In the genomic region with DNA sequence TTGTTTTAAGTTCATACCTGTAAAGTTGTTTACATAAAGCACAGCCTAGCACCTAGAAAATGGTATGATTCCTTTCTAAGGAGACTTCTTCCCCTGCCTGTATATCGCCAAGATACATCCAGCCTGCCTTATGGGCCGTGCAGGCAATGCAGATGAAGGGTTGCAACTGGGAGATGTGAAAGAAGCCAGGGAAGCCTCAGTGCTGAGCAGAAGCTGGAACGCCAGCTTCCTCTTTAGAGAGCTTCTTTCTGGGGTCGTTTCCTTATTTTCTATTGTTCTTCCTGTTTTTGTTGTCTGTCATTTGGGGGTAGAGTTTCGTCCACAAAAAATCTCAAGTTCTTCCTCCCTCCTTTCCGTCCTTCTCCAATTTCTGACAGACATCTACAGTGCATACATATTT, we compare ENCODE assay signal across 23 mouse cellular contexts. TPM values are rescaled to one million over a fixed set of nuclear protein-coding genes. Genes with fewer than 3 reads are reported as not detected.
DNase-seq lines count a peak whose midpoint lies in the region; ATAC-seq and TF ChIP-seq lines count a peak whose summit lies in the region.
"Had no signal": no experiment of that assay in that cellular context is flagged by ENCODE, and none has a peak within 500 bp of the region (broad histone marks: within the 10 kb centered on the region; RNA-seq: fewer than 3 reads in every experiment).

No protein-coding gene starts in this region.

- no peak for TF ChIP-seq CTCF in heart, adult 2 months (IDR thresholded peaks at IDR 0.05)
- no peak for TF ChIP-seq CTCF in spleen, adult 2 months (IDR thresholded peaks at IDR 0.05; ENCODE audit: extremely low read depth, insufficient read depth, insufficient read length, insufficient replicate concordance)

- no peaks in the 10 kb centered on the region for H3K27me3 ChIP-seq in heart, adult 2 months (ENCODE audit: control insufficient read depth, insufficient read depth, low read length)
- H3K27me3 ChIP-seq in spleen, adult 2 months (ENCODE audit: control insufficient read depth, insufficient read depth, low read length): no peaks in the 10 kb centered on the region
- no peaks in the 10 kb centered on the region for H3K27me3 ChIP-seq in midbrain, embryonic 11.5 days (ENCODE audit: control insufficient read depth, insufficient read depth, low read length)
- H3K27me3 ChIP-seq: forebrain, embryonic 12.5 days; heart, embryonic 15.5 days; megakaryocyte, embryonic 14.5 days; midbrain, embryonic 15.5 days had no signal

- intact Hi-C loops in heart, adult 2 months (cut with DNase I): loop anchor here (10.0 kb wide), 1 partner anchor 545 kb away; no protein-coding TSS in a partner anchor
- intact Hi-C loops in gastrocnemius, postnatal 36 days (cut with DNase I): no loop called here

- 0 out of 2 replicates have a peak, but pooled peaks cover 1% of the 10 kb centered on the region for H3K79me2 ChIP-seq in heart, adult 2 months (replicated peaks; ENCODE audit: control insufficient read depth, insufficient read depth, low read length)
- H3K79me2 ChIP-seq in macrophage (ENCODE audit: inconsistent target): peaks cover 30% of the 10 kb centered on the region

- H3K36me3 ChIP-seq in heart, adult 2 months (ENCODE audit: control insufficient read depth, insufficient read depth, low read length): peaks cover 2% of the 10 kb centered on the region; the same call in 1 of the 2 replicates
- H3K36me3 ChIP-seq in spleen, adult 2 months (ENCODE audit: control insufficient read depth, insufficient read depth, low read length): peaks cover 2% of the 10 kb centered on the region; the same call in 1 of the 2 replicates
- peaks cover 4% of the 10 kb centered on the region; the same call in 1 of the 2 replicates for H3K36me3 ChIP-seq in macrophage (ENCODE audit: inconsistent target)
- H3K36me3 ChIP-seq in midbrain, embryonic 11.5 days (ENCODE audit: control insufficient read depth, insufficient read depth, low read length): no peaks in the 10 kb centered on the region
- H3K36me3 ChIP-seq: forebrain, embryonic 12.5 days; heart, embryonic 15.5 days; midbrain, embryonic 15.5 days had no signal

- no peak for TF ChIP-seq POLR2A in heart, adult 2 months (IDR thresholded peaks at IDR 0.05; ENCODE audit: insufficient read depth, low read depth, low read length)
- no peak for TF ChIP-seq POLR2A in spleen, adult 2 months (IDR thresholded peaks at IDR 0.05; ENCODE audit: low read depth, low read length)

- WGBS in heart, adult 2 months: 51% methylated on average over 6 of the region's 6 CpGs
- 27% methylated on average over 6 of the region's 6 CpGs for WGBS in spleen, adult 2 months
- 5% methylated on average over 5 of the region's 6 CpGs for WGBS in macrophage (ENCODE audit: missing documents)
- 76% methylated on average over 6 of the region's 6 CpGs for WGBS in midbrain, embryonic 11.5 days

- H3K4me3 ChIP-seq in heart, adult 2 months: no peak overlapping the region
- no peak overlapping the region for H3K4me3 ChIP-seq in spleen, adult 2 months (ENCODE audit: extremely low read depth, insufficient read depth, insufficient read length)
- no peak overlapping the region for H3K4me3 ChIP-seq in macrophage (ENCODE audit: inconsistent target)
- no peak overlapping the region for H3K4me3 ChIP-seq in midbrain, embryonic 11.5 days (ENCODE audit: low read depth, low read length)
- H3K4me3 ChIP-seq: forebrain, embryonic 12.5 days; heart, embryonic 15.5 days; limb, embryonic 10.5 days; megakaryocyte, embryonic 14.5 days; midbrain, embryonic 15.5 days had no signal

- ATAC-seq in midbrain, embryonic 11.5 days (ENCODE audit: low FRiP score): no peak
- ATAC-seq: CD4-positive, CD25-positive, alpha-beta regulatory T cell, adult 4 months; midbrain, embryonic 15.5 days had no signal

- H3K4me1 ChIP-seq in heart, adult 2 months (ENCODE audit: control insufficient read depth, insufficient read depth, low read length): peaks cover 3% of the 10 kb centered on the region
- H3K4me1 ChIP-seq in spleen, adult 2 months (ENCODE audit: control insufficient read depth, insufficient read depth, insufficient read length): peaks cover 10% of the 10 kb centered on the region
- H3K4me1 ChIP-seq in midbrain, embryonic 11.5 days (ENCODE audit: control insufficient read depth, insufficient read depth, low read length): peaks cover 10% of the 10 kb centered on the region

- peak; percentile 93 for DNase-seq in heart, adult 11 months
- no peak for DNase-seq in heart, adult 2 months
- no peak for DNase-seq in spleen, adult 2 months (ENCODE audit: low read depth in 1 of 2, low spot score in 2 of 2)
- DNase-seq in spleen, adult 12 weeks (ENCODE audit: low spot score): no peak
- DNase-seq in midbrain, embryonic 11.5 days (ENCODE audit: low spot score, missing footprints): no peak
- DNase-seq in gastrocnemius, postnatal 36 days: no peak
- DNase-seq in testis, postnatal 10 days (ENCODE audit: low spot score): no peak
- DNase-seq: adrenal gland, postnatal 25 days; cerebellum, adult 2 months; cerebellum, postnatal 36 days; heart, postnatal 4 days; kidney, adult 11 months; kidney, postnatal 10 days; lung, adult 2 months; right cerebral cortex, postnatal 4 days; thymus, postnatal 14 days had no signal

- no peak overlapping the region for H3K27ac ChIP-seq in heart, adult 2 months
- H3K27ac ChIP-seq in spleen, adult 2 months (ENCODE audit: insufficient read depth, low read length): 0 out of 2 replicates have a peak overlapping the region, but pooled peaks have one; percentile 33
- H3K27ac ChIP-seq in macrophage: peak overlapping the region; percentile 68
- H3K27ac ChIP-seq in midbrain, embryonic 11.5 days (ENCODE audit: low read depth, low read length): no peak overlapping the region
- H3K27ac ChIP-seq: forebrain, embryonic 12.5 days; heart, embryonic 15.5 days; limb, embryonic 10.5 days; midbrain, embryonic 15.5 days had no signal

- no peak for TF ChIP-seq EP300 in heart, adult 2 months (IDR thresholded peaks at IDR 0.05; ENCODE audit: insufficient read depth, low read depth, low read length)

- no peak overlapping the region for H3K4me2 ChIP-seq in midbrain, embryonic 11.5 days
- H3K4me2 ChIP-seq: forebrain, embryonic 12.5 days; heart, embryonic 15.5 days; midbrain, embryonic 15.5 days had no signal

- H3K9me3 ChIP-seq in midbrain, embryonic 11.5 days (ENCODE audit: control insufficient read depth, low read length): no peaks in the 10 kb centered on the region
- H3K9me3 ChIP-seq: forebrain, embryonic 12.5 days; heart, embryonic 15.5 days; limb, embryonic 10.5 days; megakaryocyte, embryonic 14.5 days; midbrain, embryonic 15.5 days had no signal

- no peak overlapping the region for H3K9ac ChIP-seq in heart, adult 2 months (ENCODE audit: low read depth, low read length)
- no peak overlapping the region for H3K9ac ChIP-seq in midbrain, embryonic 11.5 days (ENCODE audit: low read length)
- H3K9ac ChIP-seq: forebrain, embryonic 12.5 days; heart, embryonic 15.5 days; midbrain, embryonic 15.5 days had no signal

RNA-seq across cellular contexts. Expression of gene Commd8, which starts 2.1 kb away (rescaled TPM):
- total RNA-seq in heart, adult 2 months (2021): 10 to 100 TPM; 40.4 to 43.7 TPM
- 5.6 and 16.3 TPM in 2 replicates for polyA plus RNA-seq in heart, adult 2 months (2012; rRNA removed)
- polyA plus RNA-seq in spleen, adult 2 months (2012; rRNA removed): 4.4 and 5.2 TPM in 2 replicates
- total RNA-seq in macrophage (2018; cell fraction: chromatin; rRNA removed): 10 to 100 TPM; 16.9 to 62.7 (median 34.1) TPM
- total RNA-seq in macrophage (2018; cell fraction: cytosol; rRNA removed): 100 to 1,000 TPM in 12 of 26 experiments, 10 to 100 TPM in 14; 59.2 to 118 (median 98.0) TPM
- total RNA-seq in macrophage (2018; cell fraction: nucleus; rRNA removed): 10 to 100 TPM; 24.0 to 62.5 (median 41.5) TPM
- 80.1 to 106 TPM (median 93.1 TPM) in 3 replicates for polyA plus RNA-seq in macrophage (2018)
- polyA plus RNA-seq in midbrain, embryonic 11.5 days (2014; fragmentation: Nextera tagmentation; extraction: Ambion mirVana): 210 and 233 TPM in 2 replicates
- 10 to 100 TPM; 26.4 to 29.1 TPM for total RNA-seq in gastrocnemius, postnatal 36 days (2021)

Comparison
In these comparisons a context has a peak if more than half of its experiments do, and no peak if none do; other contexts are left out.
1. H3K27ac ChIP-seq: peak in spleen, adult 2 months (single experiment) and macrophage (single experiment); none in heart, adult 2 months (single experiment) and midbrain, embryonic 11.5 days (single experiment).